Mouse (Mus musculus): ENCODE measurements around the gene Hist2h3c2. TPM values are rescaled to one million over a fixed set of nuclear protein-coding genes. Genes with fewer than 3 reads are reported as not detected.

The Hist2h3c2 gene
- polyA plus RNA-seq, 1 experiment from 2014 or later = 4.7 TPM

Small RNA genes within 50 kb of the gene (microRNA-seq; reads per million reads assigned to microRNA genes)
- gene Gm44492 (ENCODE audit: borderline number of aligned reads) (not detected), gene Gm47311 (ENCODE audit: borderline number of aligned reads) (not detected), gene Gm47313 (ENCODE audit: borderline number of aligned reads) (not detected)

Other genes starting within 250 kb of the Hist2h3c2 start
- 36.7 and 47.0 TPM in 2 replicates for gene Plekho1, start 243.1 kb downstream of the Hist2h3c2 start, polyA plus RNA-seq (2015; fragmentation: Nextera tagmentation; extraction: Ambion mirVana)
- gene Vps45, start 180.7 kb downstream of the Hist2h3c2 start, polyA plus RNA-seq (2015; fragmentation: Nextera tagmentation; extraction: Ambion mirVana) = 41.0 and 46.1 TPM in 2 replicates
- 22.0 and 26.1 TPM in 2 replicates for gene Otud7b, start 134.6 kb downstream of the Hist2h3c2 start, polyA plus RNA-seq (2015; fragmentation: Nextera tagmentation; extraction: Ambion mirVana)
- 25.7 and 26.6 TPM in 2 replicates for gene Mtmr11, start 77.1 kb downstream of the Hist2h3c2 start, polyA plus RNA-seq (2015; fragmentation: Nextera tagmentation; extraction: Ambion mirVana)
- gene Sf3b4, start 66.8 kb downstream of the Hist2h3c2 start, polyA plus RNA-seq (2015; fragmentation: Nextera tagmentation; extraction: Ambion mirVana) = 160 and 167 TPM in 2 replicates
- 4.8 and 5.6 TPM in 2 replicates for gene Sv2a, start 58.0 kb downstream of the Hist2h3c2 start, polyA plus RNA-seq (2015; fragmentation: Nextera tagmentation; extraction: Ambion mirVana)
- gene Bola1, start 19.4 kb downstream of the Hist2h3c2 start, polyA plus RNA-seq (2015; fragmentation: Nextera tagmentation; extraction: Ambion mirVana) = 50.9 and 52.6 TPM in 2 replicates
- not detected in 2 replicates for gene Hist2h2ab, start 19.3 kb downstream of the Hist2h3c2 start, polyA plus RNA-seq (2015; fragmentation: Nextera tagmentation; extraction: Ambion mirVana)
- 5.8 and 10.1 TPM in 2 replicates for gene Hist2h2ac, start 18.2 kb downstream of the Hist2h3c2 start, polyA plus RNA-seq (2015; fragmentation: Nextera tagmentation; extraction: Ambion mirVana)
- gene Hist2h2be, start 18.0 kb downstream of the Hist2h3c2 start, polyA plus RNA-seq (2015; fragmentation: Nextera tagmentation; extraction: Ambion mirVana) = 9.8 and 13.5 TPM in 2 replicates
- 76.7 and 79.1 TPM in 2 replicates for gene Hist2h2aa2, start 1.1 kb upstream of the Hist2h3c2 start, polyA plus RNA-seq (2015; fragmentation: Nextera tagmentation; extraction: Ambion mirVana)
- 25.9 and 30.4 TPM in 2 replicates for gene Hist2h2aa1, start 6.4 kb upstream of the Hist2h3c2 start, polyA plus RNA-seq (2015; fragmentation: Nextera tagmentation; extraction: Ambion mirVana)
- gene Hist2h3c1, start 7.6 kb upstream of the Hist2h3c2 start, polyA plus RNA-seq (2015; fragmentation: Nextera tagmentation; extraction: Ambion mirVana) = 1.6 TPM in 1 of 2 replicates, not detected in the other
- 8.7 and 11.5 TPM in 2 replicates for gene Hist2h4, start 24.2 kb upstream of the Hist2h3c2 start, polyA plus RNA-seq (2015; fragmentation: Nextera tagmentation; extraction: Ambion mirVana)
- gene Hist2h3b, start 29.5 kb upstream of the Hist2h3c2 start, polyA plus RNA-seq (2015; fragmentation: Nextera tagmentation; extraction: Ambion mirVana) = 36.0 and 51.5 TPM in 2 replicates
- 7.0 and 8.6 TPM in 2 replicates for gene Hist2h2bb, start 30.6 kb upstream of the Hist2h3c2 start, polyA plus RNA-seq (2015; fragmentation: Nextera tagmentation; extraction: Ambion mirVana)
- gene Fcgr1, start 54.8 kb upstream of the Hist2h3c2 start, polyA plus RNA-seq (2015; fragmentation: Nextera tagmentation; extraction: Ambion mirVana) = 2.2 and 4.4 TPM in 2 replicates
- gene BC107364, start 213.2 kb upstream of the Hist2h3c2 start, polyA plus RNA-seq (2015; fragmentation: Nextera tagmentation; extraction: Ambion mirVana) = 0.31 TPM in 1 of 2 replicates, not detected in the other